Mouse (Mus musculus) thymus, postnatal 25 days (tissue): ENCODE measurements at regions not wholly inside any gene's neighbourhood (a gene's known extent, or its start where the extent isn't known, plus 50 kb on each side); places are given as distances from the start of the nearest gene placed in this dataset.

Experiments
- DNase-seq: peaks from one replicate; pipeline ENCODE4 v3.0.0; 2022

DNA sequence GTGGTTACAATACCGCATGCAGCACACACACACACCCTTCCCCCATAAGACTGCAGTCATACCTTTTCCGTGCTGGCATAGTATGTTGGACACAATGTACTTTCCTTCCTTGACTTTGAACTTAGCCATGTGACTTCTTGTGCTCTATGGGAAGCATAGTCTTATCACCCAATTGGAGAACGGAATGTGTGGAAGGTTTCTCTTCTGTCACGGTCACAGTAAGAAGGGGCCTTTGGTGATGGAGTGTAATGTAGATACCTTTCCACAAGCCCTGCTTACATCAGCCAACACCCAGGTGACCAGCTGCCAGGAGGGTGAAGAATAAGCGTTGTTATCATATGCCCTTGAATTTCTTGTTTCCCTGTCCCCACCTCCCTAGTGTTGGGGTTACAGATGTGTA is 1308.0 kb upstream of the A1bg start:
- DNase-seq: no peak

DNA sequence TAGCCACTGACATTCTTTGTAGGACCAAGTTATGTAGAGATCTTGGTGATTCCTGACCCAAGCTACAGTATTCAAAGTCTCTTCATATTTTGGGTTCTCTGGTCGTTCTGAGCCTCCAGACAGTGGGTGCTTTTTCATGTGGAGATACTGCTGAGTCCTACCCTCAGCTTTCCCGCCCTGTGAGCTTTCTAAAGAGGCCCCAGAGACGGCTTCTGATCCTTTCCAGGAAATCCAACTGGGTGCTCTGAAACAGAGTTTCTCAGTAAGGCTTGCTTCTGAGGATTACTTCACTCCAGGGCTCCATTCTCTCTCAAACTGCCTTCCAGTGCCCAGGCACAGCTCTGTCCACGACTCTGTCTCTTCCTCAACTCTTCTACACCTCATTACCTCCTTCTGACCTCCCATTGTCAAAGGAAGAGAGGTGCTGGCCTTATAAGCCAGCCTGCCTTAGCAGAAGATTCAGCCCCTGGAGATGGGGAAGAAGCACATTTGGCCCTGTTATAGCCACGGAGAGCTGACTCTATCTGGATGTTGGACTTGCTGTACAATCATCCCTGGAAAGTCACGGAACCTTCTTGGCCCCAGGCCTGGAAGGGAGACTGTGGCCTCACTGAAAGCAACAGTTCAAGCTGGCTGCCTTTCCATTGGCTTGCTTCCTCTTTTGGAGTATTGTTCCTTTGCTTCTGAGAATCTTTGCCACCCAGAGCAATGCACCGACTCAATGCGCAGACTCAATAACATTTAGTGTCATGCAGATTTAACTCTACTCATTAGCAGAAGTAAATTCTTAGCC is 1306.9 kb upstream of the A1bg start:
- DNase-seq: no peak

DNA sequence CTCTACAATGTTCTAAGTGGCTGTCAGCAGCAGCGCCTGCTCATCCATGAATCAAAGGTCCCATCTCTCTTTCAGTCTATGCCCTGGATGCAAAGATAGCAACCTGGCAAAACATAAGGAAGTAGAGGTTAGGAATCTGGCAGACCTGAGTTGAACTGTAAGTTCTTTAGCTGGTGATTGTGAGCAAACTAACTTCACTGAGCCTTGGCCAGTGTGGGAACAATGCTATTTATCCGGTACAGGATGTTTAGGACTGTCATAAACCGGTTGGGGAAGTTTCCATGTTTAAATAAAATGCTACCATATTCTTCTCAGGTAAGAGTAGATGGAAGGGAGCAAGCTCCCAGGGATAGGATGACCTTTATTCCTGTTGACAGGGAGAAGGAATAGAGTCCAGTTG is 1306.2 kb upstream of the A1bg start:
- no peak for DNase-seq

DNA sequence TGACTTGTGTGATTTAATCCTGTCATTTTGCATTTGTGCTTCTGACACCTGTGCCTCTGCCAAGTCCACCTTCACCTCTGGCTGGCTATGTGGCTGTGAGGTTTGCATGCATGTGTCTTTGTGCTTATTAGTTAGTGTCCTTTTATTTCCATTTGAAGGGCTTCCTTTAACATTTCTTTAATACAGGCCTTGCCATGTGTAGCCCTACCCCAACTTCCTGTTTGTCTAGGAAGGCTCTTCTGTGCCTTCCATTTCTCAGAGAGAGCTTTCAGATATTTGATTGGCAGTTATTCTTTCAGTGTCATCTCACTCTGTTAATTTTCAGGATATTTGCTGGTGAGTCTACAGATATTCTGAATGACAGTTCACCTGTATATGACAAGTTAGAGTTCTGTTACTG is 1302.0 kb upstream of the A1bg start:
- DNase-seq: no peak

DNA sequence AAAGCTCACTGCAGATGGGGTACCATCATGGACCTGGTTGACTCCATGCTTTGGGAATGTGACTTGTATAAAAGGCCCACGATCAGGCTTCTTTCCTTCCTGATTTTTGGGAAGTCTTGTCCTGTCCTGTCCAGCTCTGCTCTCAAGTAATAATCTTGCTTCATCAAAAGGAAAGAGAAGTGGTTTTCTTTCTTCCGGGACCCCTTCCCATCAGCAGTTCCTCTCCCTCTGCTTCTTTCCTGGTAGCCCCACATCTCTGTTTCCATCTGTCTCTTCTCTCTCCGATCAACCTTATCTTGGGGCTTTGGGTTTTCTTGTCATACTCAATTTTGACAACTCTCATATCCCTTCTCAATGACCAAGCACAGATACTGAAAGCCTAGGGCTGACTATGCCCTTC is 1301.4 kb upstream of the A1bg start:
- no peak for DNase-seq

DNA sequence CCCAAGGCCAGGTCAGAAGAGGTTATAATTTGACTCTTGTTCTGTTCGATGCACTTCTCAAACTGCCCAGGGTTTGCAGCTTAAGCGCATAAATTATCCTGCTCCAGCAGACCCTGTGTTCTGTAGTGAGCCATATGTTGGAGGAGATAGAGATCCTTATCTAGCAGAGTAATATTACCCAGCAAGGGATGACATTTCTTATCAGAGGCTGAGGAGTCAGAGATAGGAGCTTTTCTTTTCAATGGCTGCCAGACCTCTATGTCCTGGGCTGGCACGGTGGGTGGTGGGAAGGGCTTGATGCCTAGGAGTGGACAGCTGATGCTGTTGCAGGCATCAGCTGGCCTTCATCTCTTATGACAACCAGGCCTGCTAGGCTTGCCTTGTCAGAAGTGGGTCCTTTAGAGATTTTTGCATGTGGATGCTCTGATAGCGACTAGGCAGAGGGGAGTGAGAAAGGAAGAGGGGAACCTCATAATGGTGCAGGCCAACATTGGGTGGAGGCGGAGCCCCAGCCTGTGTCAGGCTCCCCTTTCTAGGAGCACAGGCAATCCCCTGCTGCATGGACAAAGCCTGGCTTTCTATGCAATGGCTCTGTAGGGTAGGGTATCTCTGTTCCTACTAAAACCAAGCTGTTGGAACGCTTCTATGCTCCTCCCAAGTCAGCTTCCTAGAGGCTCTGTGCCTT is 1300.5 kb upstream of the A1bg start:
- DNase-seq: no peak

DNA sequence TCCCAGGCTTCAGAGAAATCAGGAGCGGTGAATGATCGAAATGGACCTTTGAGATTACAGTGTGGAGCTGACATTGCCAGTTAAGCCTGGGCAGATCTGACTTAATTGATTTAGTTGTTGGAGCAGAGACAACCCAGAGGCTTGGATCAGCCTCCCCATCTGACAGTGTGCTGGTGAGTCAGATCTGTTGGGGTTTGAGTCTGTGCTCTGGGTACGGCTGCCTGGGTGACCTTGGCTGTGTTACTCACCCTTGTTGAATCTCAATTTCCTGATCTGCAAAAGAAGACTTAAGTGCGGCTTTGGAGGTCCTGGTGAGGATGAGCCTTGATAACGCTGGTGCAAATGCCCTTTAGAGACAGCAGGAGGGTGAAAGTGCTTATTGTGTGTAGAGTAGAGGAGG is 1299.9 kb upstream of the A1bg start:
- no peak for DNase-seq

DNA sequence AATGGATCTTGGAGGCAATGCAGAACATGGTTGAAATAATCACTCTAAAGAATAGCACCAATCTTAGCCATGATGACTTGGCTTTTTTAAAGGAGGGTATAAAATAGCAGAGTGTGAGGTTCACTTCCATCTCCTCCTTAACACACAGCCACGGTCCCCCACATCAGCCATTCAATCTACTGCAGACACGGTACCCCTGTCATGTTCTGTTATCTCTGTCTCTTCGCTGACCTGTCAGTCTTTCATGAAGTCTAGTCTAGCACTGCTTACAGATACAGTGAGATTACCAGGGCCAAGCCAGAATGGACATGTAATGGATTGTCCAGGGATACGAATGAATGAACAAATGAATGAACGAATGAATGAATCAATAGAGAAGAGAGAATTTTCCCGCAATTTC is 1299.4 kb upstream of the A1bg start:
- DNase-seq: no peak

DNA sequence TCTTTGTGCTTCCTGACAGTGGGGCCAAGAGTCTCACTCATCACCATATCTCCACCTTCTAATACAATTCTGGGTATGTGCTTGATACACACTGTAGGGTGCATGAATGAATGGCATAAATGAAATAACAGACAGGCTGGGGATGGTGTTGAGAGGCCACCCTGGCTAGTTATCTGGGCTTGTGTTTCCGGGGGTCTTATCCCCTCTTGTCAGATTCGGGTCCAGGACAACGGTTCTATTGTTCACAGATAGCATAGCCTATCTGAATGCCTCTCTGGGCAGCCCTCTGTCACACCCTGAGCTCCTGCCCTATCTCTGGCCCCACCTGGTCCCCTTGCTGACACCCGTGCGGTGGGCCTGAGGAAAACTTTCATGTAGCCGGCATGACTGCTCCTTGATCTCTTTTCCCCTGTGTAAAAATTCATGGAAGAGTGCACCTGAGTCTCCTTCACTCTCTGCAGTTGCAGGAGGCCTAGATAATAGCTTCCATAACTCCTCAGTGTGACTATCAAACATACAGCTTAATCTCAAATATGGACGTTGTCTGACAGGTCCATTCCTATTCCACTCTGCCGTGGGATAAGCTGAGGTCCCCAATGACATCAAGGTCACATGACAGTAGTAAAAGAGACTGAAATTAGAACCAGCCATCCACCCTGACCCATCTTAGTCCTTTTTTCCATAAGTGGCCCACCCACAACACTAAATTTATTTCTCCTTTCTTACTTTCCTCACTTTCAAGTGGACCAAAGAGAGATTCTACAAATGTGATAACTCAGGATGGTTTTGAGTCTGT is 1298.4 kb upstream of the A1bg start:
- DNase-seq: no peak

DNA sequence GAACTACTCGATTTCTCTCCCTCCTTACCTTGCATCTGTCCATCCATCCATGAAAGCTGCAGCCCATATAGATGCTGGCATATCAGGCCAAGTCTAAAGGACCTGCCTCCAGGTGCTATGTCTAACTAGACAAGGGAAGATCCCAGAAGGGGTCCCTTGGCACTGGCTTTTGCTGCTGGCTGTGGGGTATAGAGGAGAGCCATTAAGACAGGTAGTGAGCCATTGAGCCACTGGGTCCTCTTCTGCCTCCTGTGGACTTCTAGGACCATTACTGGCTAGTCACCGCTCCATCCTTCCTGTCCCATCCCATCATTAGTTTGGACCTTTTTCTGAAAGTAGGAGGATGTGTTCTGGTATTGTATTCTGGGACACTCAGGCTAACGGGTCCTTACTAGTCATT is 1297.8 kb upstream of the A1bg start:
- DNase-seq: no peak

DNA sequence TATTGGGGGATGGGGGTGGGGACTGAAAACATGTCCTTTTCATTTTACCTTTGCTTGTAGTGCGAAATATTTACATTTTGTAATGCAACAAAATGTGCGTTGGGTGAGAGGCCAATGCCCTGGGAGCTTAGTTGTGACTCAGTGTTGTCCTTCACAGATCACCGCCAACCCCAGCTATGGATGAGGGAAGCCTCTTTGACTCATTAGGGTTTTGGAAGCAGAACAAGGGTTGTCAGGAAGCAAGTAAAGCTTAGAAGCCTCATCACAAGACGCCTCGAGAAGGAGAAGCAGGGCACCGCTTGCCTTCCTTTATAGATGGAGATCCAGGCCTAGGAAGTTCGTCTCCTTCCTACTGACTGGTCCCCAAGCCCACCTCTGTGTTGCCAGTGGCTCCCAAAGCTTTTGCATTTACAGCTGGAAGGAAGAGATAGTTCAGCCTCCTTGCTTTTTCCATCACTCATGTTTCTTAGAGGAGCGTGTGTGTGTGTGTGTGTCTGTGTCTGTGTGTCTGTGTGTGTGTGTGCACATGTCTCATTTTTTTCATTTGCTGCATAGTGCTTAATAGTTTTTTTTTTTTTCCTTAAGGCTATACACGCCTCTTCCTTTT is 1297.2 kb upstream of the A1bg start:
- DNase-seq: no peak

DNA sequence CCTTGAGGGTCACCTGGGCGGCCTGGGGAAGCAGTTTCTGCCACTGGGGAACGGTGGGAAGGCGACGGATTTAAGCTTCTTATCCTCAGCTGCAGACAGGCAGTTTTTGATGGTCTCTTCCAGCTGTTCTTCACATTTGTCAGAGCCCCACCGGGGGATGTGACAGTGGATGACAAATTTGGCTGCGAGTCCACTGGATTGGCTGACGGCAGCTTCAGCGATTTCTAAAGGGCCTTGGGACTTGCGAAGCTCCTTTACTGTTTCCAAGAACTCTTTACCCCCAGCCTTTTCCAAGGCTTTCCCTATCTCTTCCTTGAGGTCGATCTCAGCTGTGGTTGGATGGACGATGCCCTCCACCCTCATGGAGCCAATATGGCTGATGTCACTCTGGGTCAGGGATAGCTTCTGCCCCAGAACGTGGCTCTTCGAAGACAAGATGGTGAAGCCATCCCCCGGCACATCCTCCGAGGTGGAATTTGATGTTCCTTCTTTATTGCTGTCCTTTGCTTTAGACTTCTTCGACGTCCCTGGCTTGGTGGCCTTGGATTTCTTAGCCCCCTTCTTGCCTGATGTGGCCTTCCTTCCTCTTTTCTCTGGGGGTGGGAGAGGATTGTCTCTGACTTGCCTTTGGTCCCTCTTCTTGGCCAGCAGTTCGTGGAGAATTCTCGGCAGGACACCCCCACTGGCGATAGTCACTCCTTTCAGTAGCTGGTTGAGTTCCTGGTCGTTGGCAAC is 1295.7 kb upstream of the A1bg start:
- no peak for DNase-seq

DNA sequence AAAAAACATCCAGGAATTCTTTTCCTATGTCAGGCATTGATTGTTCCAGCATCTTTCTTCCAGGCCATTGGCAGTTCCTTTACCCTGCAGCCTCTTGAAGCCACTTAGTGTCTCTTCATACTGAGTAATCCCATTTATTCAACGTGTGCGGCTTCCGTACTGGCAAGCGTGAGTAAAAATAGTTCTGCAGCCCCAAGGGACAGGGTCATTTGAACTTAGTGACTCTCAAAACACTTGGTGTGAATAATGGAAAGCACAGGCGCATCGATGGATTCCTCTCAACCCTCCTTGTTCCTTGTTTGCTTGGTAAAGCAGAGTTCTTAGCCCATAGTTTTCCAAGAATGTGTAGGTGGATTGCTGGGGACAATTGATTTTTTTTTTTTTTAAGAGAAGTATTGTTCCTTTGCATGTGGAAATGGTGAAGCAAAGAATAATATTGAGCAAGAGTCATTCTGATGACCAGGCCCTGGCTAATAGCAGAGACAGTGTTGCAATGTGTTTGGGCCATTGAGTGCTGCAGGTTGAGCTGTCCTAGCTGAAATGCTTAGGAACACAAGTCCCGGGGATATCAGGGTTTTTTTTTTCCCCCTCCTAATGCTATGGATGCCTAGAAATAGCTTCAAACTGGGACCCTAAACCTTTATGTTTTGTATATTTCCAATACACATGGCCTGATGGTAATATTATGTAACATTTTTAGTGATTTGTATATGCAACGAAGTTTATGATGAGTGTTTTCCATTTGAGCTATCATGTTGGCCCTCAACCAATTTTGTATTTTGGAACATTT is 1294.1 kb upstream of the A1bg start:
- DNase-seq: no peak

DNA sequence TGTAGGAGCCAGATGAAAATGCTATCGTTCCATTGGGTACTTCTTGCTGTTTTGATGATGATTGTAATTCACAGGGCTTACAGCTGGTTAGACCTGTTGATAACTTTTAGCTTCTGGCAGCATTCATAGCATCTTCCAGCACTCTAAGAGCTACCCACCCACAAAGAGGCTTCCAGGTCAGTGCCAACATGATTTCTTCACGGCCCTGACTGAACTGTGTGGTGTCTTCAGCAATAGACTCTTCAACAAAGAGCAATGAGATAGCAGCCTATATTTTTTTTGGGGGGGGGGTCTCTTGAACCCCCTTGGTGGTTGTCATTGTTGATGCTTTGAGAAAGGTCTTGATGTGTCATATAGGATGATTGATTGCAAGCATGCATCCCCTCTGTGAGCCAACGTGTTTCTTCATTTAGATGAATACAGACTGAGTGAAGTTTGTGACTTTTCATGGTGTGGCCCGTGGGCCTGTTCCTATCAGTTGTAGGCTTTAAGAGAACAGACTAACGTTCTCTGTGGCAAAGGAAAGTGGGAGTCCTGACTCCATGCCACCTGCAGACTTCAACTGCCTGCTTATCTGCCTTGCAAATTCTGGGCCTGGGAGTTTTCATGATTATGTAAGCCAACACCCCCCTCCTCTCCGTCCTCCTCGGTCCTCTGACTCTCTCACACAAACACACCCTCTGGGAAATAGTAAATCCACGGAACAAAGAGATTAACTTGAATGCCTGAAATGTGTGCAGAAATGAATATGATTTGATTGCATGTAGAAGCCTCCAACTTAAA is 1293.0 kb upstream of the A1bg start:
- DNase-seq: no peak

DNA sequence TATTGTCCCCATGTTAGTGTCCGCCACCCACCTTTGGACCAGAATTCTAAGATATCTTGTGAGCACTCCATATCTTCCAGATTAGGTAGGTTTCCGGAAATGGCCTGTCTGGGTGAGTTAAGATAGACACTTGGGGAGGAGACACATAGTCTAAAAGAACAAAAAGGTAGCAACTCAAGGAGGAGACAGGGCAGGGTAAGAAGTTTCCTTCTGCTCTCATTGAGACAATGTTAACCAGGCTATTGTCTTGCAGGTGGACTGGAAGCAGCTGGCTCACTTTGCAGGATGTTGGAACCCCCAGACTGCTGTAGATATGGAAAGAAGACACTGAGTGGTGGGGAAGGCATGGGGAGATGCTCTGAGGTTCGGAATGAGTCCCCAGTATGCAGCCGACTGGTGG is 1291.5 kb upstream of the A1bg start:
- DNase-seq: no peak

DNA sequence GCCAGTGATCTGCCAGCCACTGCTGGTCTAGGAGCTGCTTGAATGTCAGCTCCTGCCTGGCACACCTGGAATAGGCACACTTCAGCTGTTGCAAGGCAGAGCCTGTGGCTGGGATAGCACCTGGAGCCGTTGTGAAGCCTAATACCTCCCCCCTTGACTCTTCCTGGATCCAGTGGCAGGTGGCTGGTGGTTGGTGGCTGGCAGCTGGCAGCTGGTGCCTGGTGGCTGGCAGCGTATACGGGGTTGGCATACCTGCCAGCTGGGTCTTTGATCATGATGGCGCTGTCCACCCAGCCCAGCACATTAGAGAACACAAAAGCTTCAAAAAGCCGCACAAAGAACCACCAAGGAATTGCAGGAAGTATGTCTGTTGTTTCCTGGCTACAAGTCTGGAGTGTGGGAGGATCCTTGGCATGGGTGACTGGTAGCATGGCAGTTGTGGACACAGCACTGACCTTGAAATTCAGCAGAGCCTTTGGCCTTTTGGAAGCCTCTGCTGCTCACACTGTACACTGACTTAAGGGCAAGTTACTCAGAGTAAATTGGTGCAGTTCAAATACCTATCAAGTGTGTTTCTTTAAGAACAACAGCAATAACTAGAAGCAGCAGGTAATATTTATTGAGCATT is 1289.6 kb upstream of the A1bg start:
- peak; percentile 56 for DNase-seq

DNA sequence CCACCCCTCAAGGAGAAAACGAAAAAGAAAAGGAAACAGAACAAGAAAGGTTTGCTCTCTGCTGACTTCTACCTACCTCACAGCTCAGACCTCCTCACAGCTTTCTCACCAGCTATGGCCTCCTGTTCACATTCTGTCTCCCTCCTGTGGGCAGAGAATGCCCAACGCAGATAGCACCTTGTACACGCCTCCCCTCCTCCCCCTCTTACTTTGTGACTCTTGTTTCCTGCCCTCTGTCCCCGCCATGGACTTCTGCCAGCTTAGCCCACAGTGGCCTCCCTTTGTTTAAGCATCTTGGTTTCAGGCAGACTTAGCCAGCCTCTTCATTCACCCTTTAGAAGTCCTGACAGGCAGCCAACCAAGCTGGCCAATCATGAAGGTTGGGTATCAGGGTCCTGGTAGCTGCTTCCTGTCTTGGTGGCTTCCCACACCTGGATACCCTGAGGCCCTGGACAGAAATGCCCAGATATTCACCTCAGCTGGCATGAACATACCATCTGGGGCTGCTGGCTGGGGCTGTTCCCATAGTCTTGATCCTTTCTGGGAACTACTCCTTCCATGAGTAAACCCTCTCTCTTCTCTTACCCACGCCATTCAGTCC is 1287.2 kb upstream of the A1bg start:
- DNase-seq: no peak

DNA sequence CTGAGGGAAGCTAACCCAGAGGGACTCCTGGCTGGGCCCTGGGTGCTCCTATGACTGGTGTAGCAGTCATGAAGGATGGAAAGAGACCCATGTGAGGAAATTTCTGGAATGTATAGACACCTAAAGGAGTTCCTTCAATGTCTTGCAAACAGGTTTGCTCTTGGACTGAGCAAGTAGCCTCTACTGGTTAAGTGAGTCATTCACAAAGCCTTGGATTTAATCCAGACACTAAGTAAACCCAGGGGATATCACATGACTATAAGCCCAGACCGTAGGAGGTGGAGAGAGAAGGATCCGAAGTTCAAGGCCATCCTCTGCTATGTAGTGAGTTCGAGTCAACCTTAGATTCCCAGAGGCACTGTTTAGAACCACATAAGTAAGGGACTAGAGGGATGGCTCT is 1286.5 kb upstream of the A1bg start:
- DNase-seq: no peak

DNA sequence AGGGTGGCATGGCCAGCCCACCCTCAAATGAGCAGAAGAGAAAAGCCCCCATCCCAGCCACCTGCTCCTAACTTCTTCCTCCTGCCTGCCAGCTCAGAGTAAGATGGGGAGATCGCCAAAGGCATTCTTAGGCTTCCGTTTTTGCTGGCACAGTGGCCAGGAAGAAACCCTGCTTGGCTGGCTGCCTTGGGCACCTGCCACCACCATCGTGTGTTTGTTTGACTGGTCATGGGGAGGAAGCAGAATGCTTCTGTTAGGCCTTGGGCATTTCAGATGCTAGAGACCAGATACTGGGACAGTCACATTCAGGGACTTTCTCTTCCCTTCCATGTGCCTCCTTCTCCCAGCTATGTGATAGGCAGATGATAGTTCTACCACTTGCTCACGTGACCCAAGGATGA is 1283.7 kb upstream of the A1bg start:
- no peak for DNase-seq
